Mouse (Mus musculus): ENCODE measurements around the gene Gimap4.
"Not testable (repeated sequence)": the region's sequence is repeated elsewhere in the genome, so short reads cannot be mapped to it uniquely, and the experiment has no call there.

The Gimap4 gene

GRCm38 (mm10) chr6:48676860-48677415, 7.4 kb upstream of the Gimap4 start:
- peak in 1 of 2 experiments; percentile 16 for DNase-seq

- DNase-seq: no peak
Observed at GRCm38 (mm10) chr6:48677492-48678345, 6.6 kb upstream of the Gimap4 start.

GRCm38 (mm10) chr6:48678391-48678790, 6.0 kb upstream of the Gimap4 start:
- no peak for DNase-seq

- no peak for DNase-seq
Observed at GRCm38 (mm10) chr6:48679701-48680100, 4.6 kb upstream of the Gimap4 start.

GRCm38 (mm10) chr6:48680421-48680820, 3.9 kb upstream of the Gimap4 start:
- DNase-seq: no peak

GRCm38 (mm10) chr6:48681472-48682090, 2.8 kb upstream of the Gimap4 start:
- DNase-seq: no peak

- peak in 1 of 2 experiments; percentile 11 for DNase-seq
Observed at GRCm38 (mm10) chr6:48682271-48682670, 2.1 kb upstream of the Gimap4 start.

GRCm38 (mm10) chr6:48683263-48683821, 1.0 kb upstream of the Gimap4 start:
- not testable (repeated sequence) for DNase-seq

- no peak for DNase-seq
Observed at GRCm38 (mm10) chr6:48684806-48685205, 457 bp downstream of the Gimap4 start.

- DNase-seq: no peak
Observed at GRCm38 (mm10) chr6:48685251-48685650, 902 bp downstream of the Gimap4 start.

GRCm38 (mm10) chr6:48685694-48686665, 1.6 kb downstream of the Gimap4 start:
- DNase-seq: no peak

- DNase-seq: no peak
Observed at GRCm38 (mm10) chr6:48687077-48687476, 2.7 kb downstream of the Gimap4 start.

- DNase-seq: no peak
Observed at GRCm38 (mm10) chr6:48689320-48689719, 5.0 kb downstream of the Gimap4 start.

- no peak for DNase-seq
Observed at GRCm38 (mm10) chr6:48692962-48693361, 8.6 kb downstream of the Gimap4 start.

- no peak for DNase-seq
Observed at GRCm38 (mm10) chr6:48696830-48697554, 12.6 kb downstream of the Gimap4 start.

- DNase-seq: no peak
Observed at GRCm38 (mm10) chr6:48697555-48697930, 13.2 kb downstream of the Gimap4 start.

GRCm38 (mm10) chr6:48698066-48698856, 13.9 kb downstream of the Gimap4 start:
- DNase-seq: no peak

GRCm38 (mm10) chr6:48698888-48699287, 14.5 kb downstream of the Gimap4 start:
- DNase-seq: no peak

GRCm38 (mm10) chr6:48700251-48701075, 16.1 kb downstream of the Gimap4 start:
- DNase-seq: no peak

GRCm38 (mm10) chr6:48702146-48702545, 17.8 kb downstream of the Gimap4 start:
- no peak for DNase-seq

Measured in cerebellum, postnatal 10 days (tissue).